Mouse (Mus musculus): ENCODE data around the gene Kansl1l. TPM values are rescaled to one million over a fixed set of nuclear protein-coding genes. Genes with fewer than 3 reads are reported as not detected.

Gene Kansl1l
- total and polyA plus RNA-seq, 3 experiments = 1.8 to 1.9 TPM; not detected in 1

- Histone ChIP-seq H3K27me3 (ENCODE audit: control insufficient read depth in 1 of 2, insufficient read depth in 2 of 2, low read length in 2 of 2) (no peaks in the 10 kb centered on the region), H3K36me3 (ENCODE audit: control insufficient read depth in 1 of 2, insufficient read depth in 2 of 2, low read length in 2 of 2) (no peaks in the 10 kb centered on the region), H3K79me2 (ENCODE audit: control insufficient read depth, insufficient read depth, low read length, poor library complexity) (no peaks in the 10 kb centered on the region), H3K4me3 (ENCODE audit: control insufficient read depth in 1 of 2, insufficient read depth in 1 of 2, low read depth in 2 of 2, low read length in 2 of 2) (no peak within 1 kb of the TSS), H3K9ac (ENCODE audit: control insufficient read depth, low read depth, low read length, poor library complexity, severe bottlenecking) (no peak within 1 kb of the TSS), H3K9me3 (replicated peaks; ENCODE audit: insufficient read depth, low read length) (no peaks in the 10 kb centered on the region), H3K4me1 (ENCODE audit: control insufficient read depth in 1 of 2, insufficient read depth in 2 of 2, low read length in 2 of 2) (no peaks in the 10 kb centered on the region), H3K27ac (ENCODE audit: control insufficient read depth, low read depth, low read length) (no peak within 1 kb of the TSS)
- no peak for DNase-seq (ENCODE audit: low read depth, low spot score)
- TF ChIP-seq POLR2AphosphoS5 (IDR thresholded peaks at IDR 0.05; ENCODE audit: borderline replicate concordance, low read depth, low read length) (no peak), BHLHE40 (IDR thresholded peaks at IDR 0.05; ENCODE audit: borderline replicate concordance, low read depth, low read length) (no peak), ZC3H11A (IDR thresholded peaks at IDR 0.05; ENCODE audit: low read depth, low read length) (no peak), RAD21 (IDR thresholded peaks at IDR 0.05; ENCODE audit: low read depth, low read length) (no peak), ZKSCAN1 (IDR thresholded peaks at IDR 0.05; ENCODE audit: low read depth, low read length) (no peak), MAZ (IDR thresholded peaks at IDR 0.05; ENCODE audit: low read depth, low read length) (no peak), SMC3 (IDR thresholded peaks at IDR 0.05; ENCODE audit: low read depth, low read length) (no peak), POLR2A (IDR thresholded peaks at IDR 0.05; ENCODE audit: control insufficient read depth in 1 of 2, insufficient read depth in 1 of 2, low read depth in 1 of 2, low read length in 2 of 2, poor library complexity in 1 of 2) (no peak), ZMIZ1 (IDR thresholded peaks at IDR 0.05; ENCODE audit: low read depth, low read length) (no peak)
Observed at GRCm38 (mm10) chr1:66862712-66863511, 45.5 kb upstream of the Kansl1l start, which contains the start of gene Acadl. Acadl (minus strand) TSS chr1:66863277.

GRCm38 (mm10) chr1:66861764-66862672 is 44.7 kb upstream of the Kansl1l start:
- Histone ChIP-seq H3K4me1 (ENCODE audit: control insufficient read depth in 1 of 2, insufficient read depth in 2 of 2, low read length in 2 of 2) (no peaks in the 10 kb centered on the region), H3K9me3 (replicated peaks; ENCODE audit: insufficient read depth, low read length) (no peaks in the 10 kb centered on the region), H3K79me2 (ENCODE audit: control insufficient read depth, insufficient read depth, low read length, poor library complexity) (no peaks in the 10 kb centered on the region), H3K27ac (ENCODE audit: control insufficient read depth, low read depth, low read length) (no peak overlapping the region), H3K27me3 (ENCODE audit: control insufficient read depth in 1 of 2, insufficient read depth in 2 of 2, low read length in 2 of 2) (no peaks in the 10 kb centered on the region), H3K36me3 (ENCODE audit: control insufficient read depth in 1 of 2, insufficient read depth in 2 of 2, low read length in 2 of 2) (no peaks in the 10 kb centered on the region), H3K9ac (ENCODE audit: control insufficient read depth, low read depth, low read length, poor library complexity, severe bottlenecking) (no peak overlapping the region), H3K4me3 (ENCODE audit: control insufficient read depth in 1 of 2, insufficient read depth in 1 of 2, low read depth in 2 of 2, low read length in 2 of 2) (no peak overlapping the region)
- DNase-seq (ENCODE audit: low read depth, low spot score) = no peak
- no peak for TF ChIP-seq ZC3H11A (IDR thresholded peaks at IDR 0.05; ENCODE audit: low read depth, low read length)
- no peak for TF ChIP-seq MEF2A (IDR thresholded peaks at IDR 0.05; ENCODE audit: extremely low read depth, insufficient replicate concordance, low read depth, low read length, poor library complexity, severe bottlenecking)
- TF ChIP-seq CTCF (IDR thresholded peaks at IDR 0.05 in 2 of 3, conservative IDR thresholded peaks at IDR 0.05 in 1 of 3; ENCODE audit: control insufficient read depth in 1 of 3, insufficient read depth in 1 of 3, low read depth in 2 of 3, low read length in 3 of 3, poor library complexity in 1 of 3, severe bottlenecking in 1 of 3) = no peak
- TF ChIP-seq ETS1 (IDR thresholded peaks at IDR 0.05; ENCODE audit: low read depth, low read length) = no peak
- TF ChIP-seq MAFK (IDR thresholded peaks at IDR 0.05; ENCODE audit: borderline replicate concordance, low read depth, low read length) = no peak
- no peak for TF ChIP-seq BHLHE40 (IDR thresholded peaks at IDR 0.05; ENCODE audit: borderline replicate concordance, low read depth, low read length)
- no peak for TF ChIP-seq E2F4 (IDR thresholded peaks at IDR 0.05; ENCODE audit: borderline replicate concordance, low read depth, low read length)
- no peak for TF ChIP-seq MYB (IDR thresholded peaks at IDR 0.05; ENCODE audit: low read depth, low read length)
- no peak for TF ChIP-seq TBP (IDR thresholded peaks at IDR 0.05; ENCODE audit: low read depth, low read length)
- TF ChIP-seq JUND (IDR thresholded peaks at IDR 0.05; ENCODE audit: low read depth, low read length) = no peak
- TF ChIP-seq EP300 (IDR thresholded peaks at IDR 0.05; ENCODE audit: low read depth in 1 of 2, low read length in 2 of 2) = no peak
- TF ChIP-seq ELF1 (IDR thresholded peaks at IDR 0.05; ENCODE audit: low read depth, low read length) = no peak
- no peak for TF ChIP-seq SMC3 (IDR thresholded peaks at IDR 0.05; ENCODE audit: low read depth, low read length)
- TF ChIP-seq POLR2AphosphoS2 (IDR thresholded peaks at IDR 0.05; ENCODE audit: low read length) = no peak
- no peak for TF ChIP-seq MYC (IDR thresholded peaks at IDR 0.05; ENCODE audit: low read depth, low read length)
- no peak for TF ChIP-seq CHD2 (IDR thresholded peaks at IDR 0.05; ENCODE audit: low read length)
- TF ChIP-seq SIN3A (IDR thresholded peaks at IDR 0.05; ENCODE audit: low read length) = no peak

All from MEL (cell line).